Mouse (Mus musculus) limb, embryonic 14.5 days (tissue): ENCODE measurements around the gene Sla2. TPM values are rescaled to one million over a fixed set of nuclear protein-coding genes. Genes with fewer than 3 reads are reported as not detected.
"Not testable (repeated sequence)": the region's sequence is repeated elsewhere in the genome, so short reads cannot be mapped to it uniquely, and the experiment has no call there.

Experiments
- ATAC-seq: fragments of 200-750 bp; cut with Nextera tagmentation; 2 replicates; pipeline ENCODE4 v1.8.0; 2017; ENCODE audit warnings: low read depth, moderate number of reproducible peaks, moderate TSS enrichment; ENCODE audit not compliant: low FRiP score
- DNase-seq: peaks from one replicate; pipeline ENCODE4 v3.0.0-alpha.2; 2015; ENCODE audit warnings: low spot score
- H3K27ac ChIP-seq: fragments of 300-500 bp; sonication (generic); replicated peaks from 2 replicates; pipeline ENCODE4 v1.5.1; 2014; ENCODE audit warnings: low read depth, mild to moderate bottlenecking, low read length, moderate library complexity, mixed read lengths
- H3K27me3 ChIP-seq: fragments of 300-500 bp; sonication (generic); 2 replicates; pipeline ENCODE4 v1.6.1; 2014; ENCODE audit warnings: low read length, mixed read lengths; ENCODE audit not compliant: control insufficient read depth, insufficient read depth
- H3K36me3 ChIP-seq: fragments of 300-500 bp; sonication (generic); 2 replicates; pipeline ENCODE4 v1.6.1; 2014; ENCODE audit warnings: mild to moderate bottlenecking, low read length, moderate library complexity, mixed read lengths; ENCODE audit not compliant: control insufficient read depth, insufficient read depth
- H3K4me1 ChIP-seq: fragments of 300-500 bp; sonication (generic); 2 replicates; pipeline ENCODE4 v1.6.1; 2014; ENCODE audit warnings: antibody characterized with exemption, low read length, mixed read lengths; ENCODE audit not compliant: control insufficient read depth, insufficient read depth
- H3K4me2 ChIP-seq: fragments of 300-500 bp; sonication (generic); replicated peaks from 2 replicates; pipeline ENCODE4 v1.6.1; 2014; ENCODE audit warnings: low read depth, mild to moderate bottlenecking, low read length, moderate library complexity; ENCODE audit not compliant: severe bottlenecking
- H3K4me3 ChIP-seq: fragments of 300-500 bp; sonication (generic); replicated peaks from 2 replicates; pipeline ENCODE4 v1.5.1; 2014; ENCODE audit warnings: low read length
- H3K9ac ChIP-seq: fragments of 300-500 bp; sonication (generic); 2 replicates; pipeline ENCODE4 v1.6.1; 2014; ENCODE audit warnings: mild to moderate bottlenecking, low read depth, low read length, moderate library complexity; ENCODE audit not compliant: severe bottlenecking
- H3K9me3 ChIP-seq: fragments of 300-500 bp; sonication (generic); 2 replicates; pipeline ENCODE4 v1.6.1; 2016; ENCODE audit warnings: low read length; ENCODE audit not compliant: control insufficient read depth
- POLR2A ChIP-seq: fragments of 200-500 bp; IDR thresholded peaks from 2 replicates; pipeline ENCODE4 v1.8.0; 2012; ENCODE audit warnings: inconsistent platforms, mild to moderate bottlenecking, moderate library complexity, borderline replicate concordance; ENCODE audit not compliant: insufficient read depth, insufficient read length; ENCODE audit errors: extremely low read depth
- WGBS: fragments of 180-500 bp; shearing (Covaris S2); extraction: QIAGEN DNeasy Blood & Tissue Kit; methylation state at CpG from one replicate; pipeline ENCODE4 v1.1.7; 2014; 5-methylcytosine and 5-hydroxymethylcytosine counted together
- polyA plus RNA-seq, 2 experiments: library from polyadenylated mRNA; depleted of rRNA in 1 of 2; stranded (reverse) in 1 of 2; unstranded in 1 of 2; fragments of >200 nt; fragmentation: Nextera tagmentation in 1 of 2; extraction: Ambion mirVana in 1 of 2; gene quantifications; 2 replicates each; pipeline versions ENCODE4 v1.2.1 to v1.2.3; 2012 to 2014

Sla2 gene
- polyA plus RNA-seq, 2 experiments, result 0.15 to 0.26 TPM

- Histone ChIP-seq H3K4me1 (no peaks in the 10 kb centered on the region), H3K4me3 (no peak overlapping the region), H3K27me3 (no peaks in the 10 kb centered on the region), H3K36me3 (no peaks in the 10 kb centered on the region), H3K9ac (no peak overlapping the region), H3K9me3 (no peaks in the 10 kb centered on the region), H3K27ac (no peak overlapping the region), H3K4me2 (no peak overlapping the region)
- no peak for TF ChIP-seq POLR2A
- DNase-seq, result no peak
- ATAC-seq, result no peak
- WGBS, result 68% methylated on average over 10 of the region's 10 CpGs
Observed at GRCm38 (mm10) chr2:156886084-156886631, 834 bp downstream of the Sla2 start.

GRCm38 (mm10) chr2:156885666-156886065 lies 1.3 kb downstream of the Sla2 start:
- not testable (repeated sequence) for H3K9me3 ChIP-seq, H3K27me3 ChIP-seq

DNA sequence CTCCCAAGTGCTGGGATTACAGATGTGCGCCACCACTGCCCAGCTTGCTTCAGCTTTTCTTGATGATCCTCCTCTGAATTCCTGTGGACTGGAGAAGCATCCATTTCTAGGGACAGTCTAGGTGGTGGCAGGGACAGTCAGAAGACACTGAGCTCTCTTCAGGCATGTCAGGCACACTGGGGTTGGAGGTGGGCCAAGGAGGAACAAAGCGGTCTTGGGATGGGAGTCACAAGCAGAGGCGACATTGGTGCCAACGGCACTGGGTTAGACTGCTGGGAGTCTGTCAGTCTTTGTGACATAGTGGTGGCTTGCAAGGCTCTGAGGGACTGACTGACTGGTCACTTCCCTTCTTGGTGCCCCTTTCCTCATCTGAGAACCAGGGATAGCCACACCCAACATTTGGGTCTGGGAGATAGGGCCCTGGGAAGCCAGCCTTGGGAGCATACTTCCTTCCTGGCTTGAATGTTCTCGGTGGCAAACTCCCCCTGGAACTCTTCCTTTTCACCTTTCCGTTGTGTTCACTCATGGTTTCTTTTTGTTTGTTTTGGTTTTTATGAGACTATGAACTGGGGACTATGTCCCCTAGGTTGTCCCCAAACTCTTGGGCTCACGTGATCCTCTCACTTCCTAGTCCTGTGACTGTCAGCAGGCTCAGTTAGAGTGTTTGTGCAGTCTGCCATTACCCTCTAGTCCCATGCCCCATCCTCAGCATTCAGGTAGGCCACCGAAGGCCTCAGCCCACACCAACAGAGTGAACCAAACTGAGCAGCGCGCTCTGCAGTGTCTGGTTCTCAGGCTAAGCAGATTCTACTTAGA lies 2.4 kb downstream of the Sla2 start:
- 87% methylated on average over 10 of the region's 10 CpGs for WGBS
- Histone ChIP-seq H3K27ac (no peak overlapping the region), H3K36me3 (no peaks in the 10 kb centered on the region), H3K4me1 (no peaks in the 10 kb centered on the region), H3K9me3 (no peaks in the 10 kb centered on the region), H3K27me3 (no peaks in the 10 kb centered on the region), H3K4me3 (no peak overlapping the region), H3K4me2 (no peak overlapping the region), H3K9ac (no peak overlapping the region)
- ATAC-seq (no peak), DNase-seq (no peak)
- no peak for TF ChIP-seq POLR2A

More at GRCm38 (mm10) chr2:156885666-156886065, 1.3 kb downstream of the Sla2 start:
- H3K4me1 ChIP-seq, H3K36me3 ChIP-seq, DNase-seq, H3K27ac ChIP-seq, ATAC-seq, H3K9ac ChIP-seq, H3K4me3 ChIP-seq, H3K4me2 ChIP-seq: not testable (repeated sequence)
- WGBS, result 66% methylated on average over 2 of the region's 2 CpGs

DNA sequence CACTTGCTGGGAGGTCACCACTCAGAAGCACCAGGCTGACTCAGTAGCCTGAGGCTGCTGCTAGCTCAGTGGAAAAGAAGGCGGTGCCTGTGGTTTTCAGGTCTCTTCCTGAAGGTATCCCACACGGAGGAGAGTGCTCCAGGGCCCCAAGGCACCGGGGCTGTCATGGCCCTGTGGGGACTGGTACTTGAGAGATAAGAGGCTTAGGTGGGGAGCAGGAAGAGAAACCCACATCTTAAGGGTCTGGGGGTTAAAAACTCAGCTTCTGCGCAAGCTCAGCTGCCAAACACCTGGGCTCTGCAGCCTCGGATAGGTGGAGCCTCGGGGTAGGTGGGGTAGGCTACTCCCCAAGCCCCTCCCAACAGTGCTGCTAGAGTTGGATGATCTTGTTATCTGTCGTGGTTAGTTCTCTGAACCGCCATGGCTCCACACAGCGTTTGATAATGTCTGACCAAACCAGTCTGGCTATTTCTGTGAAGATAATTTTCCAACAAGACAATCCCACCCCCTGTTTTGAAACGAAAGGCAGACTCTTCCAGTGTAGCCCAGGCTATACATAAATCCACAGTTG lies 4.5 kb downstream of the Sla2 start:
- no peak overlapping the region for H3K27ac ChIP-seq
- no peak overlapping the region for H3K4me2 ChIP-seq
- DNase-seq (no peak), ATAC-seq (no peak)
- no peak for TF ChIP-seq POLR2A
- H3K27me3 ChIP-seq, result no peaks in the 10 kb centered on the region
- no peak overlapping the region for H3K9ac ChIP-seq
- no peaks in the 10 kb centered on the region for H3K36me3 ChIP-seq
- H3K9me3 ChIP-seq, result no peaks in the 10 kb centered on the region
- 31% methylated on average over 10 of the region's 10 CpGs for WGBS
- H3K4me3 ChIP-seq, result no peak overlapping the region
- no peaks in the 10 kb centered on the region for H3K4me1 ChIP-seq

DNA sequence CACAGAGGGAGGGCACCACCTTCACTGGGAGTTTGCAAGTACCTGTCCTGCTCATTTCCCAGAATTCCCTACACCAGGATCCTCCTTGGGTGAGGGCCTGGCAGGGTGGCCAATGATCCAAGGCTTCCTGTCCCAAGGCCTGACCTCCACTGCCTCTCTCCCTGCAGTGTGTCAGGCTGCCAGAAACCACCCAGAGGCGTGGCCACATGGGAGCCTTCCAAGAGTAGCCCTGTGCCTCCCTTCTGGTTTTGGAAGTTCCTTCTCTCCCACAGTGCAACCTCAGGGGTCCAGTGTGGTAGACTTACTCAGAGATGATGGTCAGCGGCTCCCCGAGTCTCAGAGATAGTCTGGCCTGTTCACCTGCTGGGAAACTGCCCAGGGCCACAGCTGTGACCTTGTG lies 7.5 kb downstream of the Sla2 start:
- H3K4me2 ChIP-seq, result no peak overlapping the region
- peaks cover 10% of the 10 kb centered on the region for H3K36me3 ChIP-seq
- ATAC-seq (no peak), DNase-seq (no peak)
- 86% methylated on average over 3 of the region's 3 CpGs for WGBS
- no peak overlapping the region for H3K4me3 ChIP-seq
- H3K27ac ChIP-seq, result no peak overlapping the region
- H3K9ac ChIP-seq, result no peak overlapping the region
- H3K4me1 ChIP-seq, result no peaks in the 10 kb centered on the region
- no peaks in the 10 kb centered on the region for H3K9me3 ChIP-seq
- no peak for TF ChIP-seq POLR2A
- no peaks in the 10 kb centered on the region for H3K27me3 ChIP-seq
